Mouse (Mus musculus): Measurements from ENCODE around the gene Slc25a26.

The Slc25a26 gene

GRCm38 (mm10) chr6:94601101-94601500 lies 101.0 kb downstream of the Slc25a26 start:
- no peak for DNase-seq (ENCODE audit: low spot score)

GRCm38 (mm10) chr6:94601811-94602210 lies 101.7 kb downstream of the Slc25a26 start:
- DNase-seq (ENCODE audit: low spot score) = no peak

- DNase-seq (ENCODE audit: low spot score) = no peak
Measured at GRCm38 (mm10) chr6:94604072-94604471, 103.9 kb downstream of the Slc25a26 start.

- no peak for DNase-seq (ENCODE audit: low spot score)
Measured at GRCm38 (mm10) chr6:94604546-94604945, 104.4 kb downstream of the Slc25a26 start.

GRCm38 (mm10) chr6:94613235-94613895 lies 113.2 kb downstream of the Slc25a26 start:
- no peak for DNase-seq (ENCODE audit: low spot score)

- no peak for DNase-seq (ENCODE audit: low spot score)
Measured at GRCm38 (mm10) chr6:94614346-94614745, 114.2 kb downstream of the Slc25a26 start.

GRCm38 (mm10) chr6:94615936-94616335 lies 115.8 kb downstream of the Slc25a26 start:
- DNase-seq (ENCODE audit: low spot score) = no peak

GRCm38 (mm10) chr6:94618671-94619070 lies 118.5 kb downstream of the Slc25a26 start:
- DNase-seq (ENCODE audit: low spot score) = no peak

- DNase-seq (ENCODE audit: low spot score) = no peak
Measured at GRCm38 (mm10) chr6:94620287-94620686, 120.2 kb downstream of the Slc25a26 start.

- DNase-seq (ENCODE audit: low spot score) = no peak
Measured at GRCm38 (mm10) chr6:94620801-94621301, 120.7 kb downstream of the Slc25a26 start.

- peak; percentile 79 for DNase-seq (ENCODE audit: low spot score)
Measured at GRCm38 (mm10) chr6:94622983-94623382, 122.9 kb downstream of the Slc25a26 start.

- DNase-seq (ENCODE audit: low spot score) = no peak
Measured at GRCm38 (mm10) chr6:94624543-94624942, 124.4 kb downstream of the Slc25a26 start.

GRCm38 (mm10) chr6:94625896-94626295 lies 125.8 kb downstream of the Slc25a26 start:
- DNase-seq (ENCODE audit: low spot score) = no peak

- DNase-seq (ENCODE audit: low spot score) = no peak
Measured at GRCm38 (mm10) chr6:94626807-94627206, 126.7 kb downstream of the Slc25a26 start.

GRCm38 (mm10) chr6:94627714-94628595 lies 127.8 kb downstream of the Slc25a26 start:
- DNase-seq (ENCODE audit: low spot score) = no peak

- DNase-seq (ENCODE audit: low spot score) = no peak
Measured at GRCm38 (mm10) chr6:94628787-94629186, 128.7 kb downstream of the Slc25a26 start.

GRCm38 (mm10) chr6:94631051-94631778 lies 131.1 kb downstream of the Slc25a26 start:
- peak; percentile 40 for DNase-seq (ENCODE audit: low spot score)

GRCm38 (mm10) chr6:94631779-94632082 lies 131.6 kb downstream of the Slc25a26 start:
- DNase-seq (ENCODE audit: low spot score) = no peak

GRCm38 (mm10) chr6:94634274-94634673 lies 134.1 kb downstream of the Slc25a26 start:
- no peak for DNase-seq (ENCODE audit: low spot score)

GRCm38 (mm10) chr6:94634710-94635109 lies 134.6 kb downstream of the Slc25a26 start:
- DNase-seq (ENCODE audit: low spot score) = no peak

GRCm38 (mm10) chr6:94635343-94635742 lies 135.2 kb downstream of the Slc25a26 start:
- no peak for DNase-seq (ENCODE audit: low spot score)

GRCm38 (mm10) chr6:94637024-94637434 lies 136.9 kb downstream of the Slc25a26 start:
- DNase-seq (ENCODE audit: low spot score) = no peak

GRCm38 (mm10) chr6:94640297-94640696 lies 140.2 kb downstream of the Slc25a26 start:
- peak; percentile 59 for DNase-seq (ENCODE audit: low spot score)
